Mouse (Mus musculus) spleen, adult 2 months (tissue): ENCODE data around the gene Zfp551.

Source experiments
- CTCF ChIP-seq: fragments of 200-500 bp; IDR thresholded peaks from 2 replicates; pipeline ENCODE4 v1.5.1; 2011; ENCODE audit warnings: mild to moderate bottlenecking, inconsistent platforms; ENCODE audit not compliant: insufficient read depth, insufficient read length, insufficient replicate concordance; ENCODE audit errors: extremely low read depth
- POLR2A ChIP-seq: fragments of 200-500 bp; IDR thresholded peaks from 2 replicates; pipeline ENCODE4 v1.6.1; 2011; ENCODE audit warnings: low read depth, low read length, inconsistent platforms

DNA sequence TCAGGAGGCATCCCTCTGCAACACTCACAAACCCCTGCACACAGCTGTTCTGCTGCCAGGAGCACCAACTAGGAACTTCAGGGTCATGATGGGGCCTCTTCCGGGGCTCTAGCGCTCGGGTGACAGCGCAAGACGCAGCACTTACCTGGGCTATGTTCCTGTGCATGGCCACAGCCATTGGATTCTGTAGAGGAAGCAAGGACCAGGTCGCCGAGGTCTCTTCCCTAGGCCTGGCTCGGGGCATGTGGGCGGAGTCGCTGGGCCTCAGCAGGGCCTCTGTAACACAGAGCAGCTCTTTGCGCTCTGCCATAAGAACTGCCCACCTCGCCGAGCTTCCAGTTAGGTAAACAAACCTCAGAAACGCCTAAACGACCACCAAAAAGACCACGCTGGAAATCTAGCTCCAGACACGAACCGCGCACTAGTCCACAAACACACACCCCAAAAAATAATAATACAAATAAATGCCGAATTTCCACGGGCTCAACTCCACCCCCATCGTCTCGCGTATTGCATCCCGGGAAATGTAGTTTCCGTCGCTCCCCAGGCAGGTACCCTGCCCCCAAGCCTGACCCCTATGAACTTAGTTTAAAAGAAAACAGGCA lies at the start of gene Zfp551:
- TF ChIP-seq CTCF: no peak
- no peak for TF ChIP-seq POLR2A
